Mouse (Mus musculus): ENCODE results near the gene 2310057M21Rik.

The 2310057M21Rik gene

GRCm38 (mm10) chr7:131322192-131322591 lies 40.4 kb downstream of the 2310057M21Rik start, which contains the start of gene Cuzd1:
Gene Cuzd1, minus strand, starts transcription at chr7:131322292.
- 80% methylated on average over 2 of the region's 2 CpGs for WGBS

GRCm38 (mm10) chr7:131318340-131318739 lies 44.2 kb downstream of the 2310057M21Rik start:
- WGBS = 58% methylated on average over 7 of the region's 7 CpGs

- WGBS = 77% methylated on average over 12 of the region's 12 CpGs
These were observed 45.0 kb downstream of the 2310057M21Rik start for GRCm38 (mm10) chr7:131317587-131317986.

GRCm38 (mm10) chr7:131314493-131314892 lies 48.1 kb downstream of the 2310057M21Rik start:
- WGBS = 91% methylated on average over 7 of the region's 7 CpGs

- WGBS = 77% methylated on average over 5 of the region's 5 CpGs
These were observed 55.8 kb downstream of the 2310057M21Rik start for GRCm38 (mm10) chr7:131306733-131307132.

GRCm38 (mm10) chr7:131303340-131303739 lies 59.2 kb downstream of the 2310057M21Rik start:
- WGBS = 85% methylated on average over 8 of the region's 8 CpGs

GRCm38 (mm10) chr7:131297151-131297550 lies 65.4 kb downstream of the 2310057M21Rik start:
- WGBS = 73% methylated on average over 8 of the region's 8 CpGs
